Mouse (Mus musculus): Measurements from ENCODE around the gene Tjp1. TPM values are rescaled to one million over a fixed set of nuclear protein-coding genes. Genes with fewer than 3 reads are reported as not detected.

The Tjp1 gene
- polyA plus RNA-seq, 1 experiment from 2014 or later: 19.7 TPM

GRCm38 (mm10) chr7:65296675-65297589 is 230.6 kb downstream of the Tjp1 start:
- Histone ChIP-seq H3K9me3 (replicated peaks; ENCODE audit: control insufficient read depth, low read length) (no peaks in the 10 kb centered on the region), H3K4me2 (ENCODE audit: low read depth, low read length) (no peak overlapping the region), H3K27me3 (ENCODE audit: control insufficient read depth, insufficient read depth, low read length) (no peaks in the 10 kb centered on the region), H3K9ac (ENCODE audit: low read length) (no peak overlapping the region), H3K36me3 (ENCODE audit: control insufficient read depth, insufficient read depth) (peaks cover 46% of the 10 kb centered on the region), H3K4me3 (ENCODE audit: low read length) (no peak overlapping the region), H3K27ac (ENCODE audit: low read length) (no peak overlapping the region), H3K4me1 (ENCODE audit: control insufficient read depth, insufficient read depth, low read length) (no peaks in the 10 kb centered on the region)
- 90% methylated on average over 6 of the region's 6 CpGs for WGBS
- no peak for ATAC-seq (replicated peaks; ENCODE audit: extremely low read depth, insufficient read depth, low FRiP score)

- no peak overlapping the region for H3K4me3 ChIP-seq (ENCODE audit: low read length)
- H3K4me1 ChIP-seq (ENCODE audit: control insufficient read depth, insufficient read depth, low read length): no peaks in the 10 kb centered on the region
- H3K27ac ChIP-seq (ENCODE audit: low read length): no peak overlapping the region
- H3K4me2 ChIP-seq (ENCODE audit: low read depth, low read length): peak overlapping the region; percentile 38; the same call in 1 of the 2 replicates
- ATAC-seq (replicated peaks; ENCODE audit: extremely low read depth, insufficient read depth, low FRiP score): no peak
- WGBS: 58% methylated on average over 16 of the region's 16 CpGs
- H3K9ac ChIP-seq (ENCODE audit: low read length): no peak overlapping the region
- no peaks in the 10 kb centered on the region for H3K36me3 ChIP-seq (ENCODE audit: control insufficient read depth, insufficient read depth)
- H3K27me3 ChIP-seq (ENCODE audit: control insufficient read depth, insufficient read depth, low read length): no peaks in the 10 kb centered on the region
- H3K9me3 ChIP-seq (replicated peaks; ENCODE audit: control insufficient read depth, low read length): no peaks in the 10 kb centered on the region
These were observed 244.7 kb downstream of the Tjp1 start for GRCm38 (mm10) chr7:65282886-65283285.

DNA sequence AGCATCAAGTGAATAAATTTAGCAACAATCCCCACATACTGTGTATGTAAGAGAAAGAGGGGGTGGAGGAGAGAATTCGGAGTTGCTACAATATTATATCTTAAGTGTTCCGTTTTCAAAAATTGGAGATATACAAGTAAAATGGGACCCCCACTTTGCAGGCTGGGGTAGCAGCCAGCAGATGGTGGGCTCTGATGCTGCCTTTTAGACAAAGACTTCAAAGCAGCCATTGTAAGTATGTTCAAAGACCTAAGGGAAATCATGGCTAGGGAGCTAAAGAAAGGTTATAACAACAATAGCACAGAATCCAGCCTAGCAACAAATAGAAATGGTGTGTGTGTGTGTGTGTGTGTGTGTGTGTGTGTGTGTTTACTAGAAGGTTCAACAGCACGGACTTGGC is 245.6 kb downstream of the Tjp1 start:
- Histone ChIP-seq H3K36me3 (ENCODE audit: control insufficient read depth, insufficient read depth) (no peaks in the 10 kb centered on the region), H3K4me3 (ENCODE audit: low read length) (no peak overlapping the region), H3K9me3 (replicated peaks; ENCODE audit: control insufficient read depth, low read length) (no peaks in the 10 kb centered on the region), H3K27me3 (ENCODE audit: control insufficient read depth, insufficient read depth, low read length) (no peaks in the 10 kb centered on the region), H3K9ac (ENCODE audit: low read length) (no peak overlapping the region), H3K27ac (ENCODE audit: low read length) (no peak overlapping the region), H3K4me1 (ENCODE audit: control insufficient read depth, insufficient read depth, low read length) (no peaks in the 10 kb centered on the region), H3K4me2 (ENCODE audit: low read depth, low read length) (no peak overlapping the region)
- 75% methylated on average over 3 of the region's 3 CpGs for WGBS
- no peak for ATAC-seq (replicated peaks; ENCODE audit: extremely low read depth, insufficient read depth, low FRiP score)

GRCm38 (mm10) chr7:65280944-65281912 is 246.4 kb downstream of the Tjp1 start:
- Histone ChIP-seq H3K9ac (ENCODE audit: low read length) (no peak overlapping the region), H3K36me3 (ENCODE audit: control insufficient read depth, insufficient read depth) (no peaks in the 10 kb centered on the region), H3K4me2 (ENCODE audit: low read depth, low read length) (no peak overlapping the region), H3K27me3 (ENCODE audit: control insufficient read depth, insufficient read depth, low read length) (no peaks in the 10 kb centered on the region), H3K4me1 (ENCODE audit: control insufficient read depth, insufficient read depth, low read length) (no peaks in the 10 kb centered on the region), H3K9me3 (replicated peaks; ENCODE audit: control insufficient read depth, low read length) (no peaks in the 10 kb centered on the region), H3K4me3 (ENCODE audit: low read length) (no peak overlapping the region), H3K27ac (ENCODE audit: low read length) (no peak overlapping the region)
- WGBS: 76% methylated on average over 10 of the region's 10 CpGs
- ATAC-seq (replicated peaks; ENCODE audit: extremely low read depth, insufficient read depth, low FRiP score): no peak

DNA sequence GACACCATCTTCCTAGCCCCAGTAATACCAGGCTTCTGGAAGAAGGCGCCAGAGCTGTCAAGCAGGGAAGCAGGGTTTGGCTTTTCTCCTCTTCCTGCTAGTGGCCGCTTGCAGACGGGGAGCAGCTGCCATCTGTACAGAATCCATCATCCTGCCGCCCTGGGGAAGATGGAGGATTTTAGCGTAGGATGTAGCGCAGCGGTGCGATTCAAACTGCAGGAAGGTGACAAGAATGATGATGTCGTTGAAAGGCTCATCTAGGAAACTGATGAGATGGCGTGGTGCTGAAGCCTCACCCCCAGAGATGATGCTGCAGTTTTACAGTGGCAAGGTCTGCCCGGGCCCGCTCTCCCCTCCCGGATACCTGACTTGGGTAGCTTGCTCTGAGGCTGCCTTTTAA is 248.3 kb downstream of the Tjp1 start:
- Histone ChIP-seq H3K9me3 (replicated peaks; ENCODE audit: control insufficient read depth, low read length) (no peaks in the 10 kb centered on the region), H3K4me3 (ENCODE audit: low read length) (no peak overlapping the region), H3K4me1 (ENCODE audit: control insufficient read depth, insufficient read depth, low read length) (no peaks in the 10 kb centered on the region), H3K27ac (ENCODE audit: low read length) (no peak overlapping the region), H3K27me3 (ENCODE audit: control insufficient read depth, insufficient read depth, low read length) (no peaks in the 10 kb centered on the region), H3K36me3 (ENCODE audit: control insufficient read depth, insufficient read depth) (no peaks in the 10 kb centered on the region), H3K4me2 (ENCODE audit: low read depth, low read length) (no peak overlapping the region), H3K9ac (ENCODE audit: low read length) (no peak overlapping the region)
- no peak for ATAC-seq (replicated peaks; ENCODE audit: extremely low read depth, insufficient read depth, low FRiP score)
- 63% methylated on average over 13 of the region's 13 CpGs for WGBS

GRCm38 (mm10) chr7:65275761-65276160 is 251.8 kb downstream of the Tjp1 start:
- Histone ChIP-seq H3K4me3 (ENCODE audit: low read length) (no peak overlapping the region), H3K36me3 (ENCODE audit: control insufficient read depth, insufficient read depth) (no peaks in the 10 kb centered on the region), H3K9ac (ENCODE audit: low read length) (no peak overlapping the region), H3K4me1 (ENCODE audit: control insufficient read depth, insufficient read depth, low read length) (no peaks in the 10 kb centered on the region), H3K4me2 (ENCODE audit: low read depth, low read length) (no peak overlapping the region), H3K27ac (ENCODE audit: low read length) (no peak overlapping the region), H3K27me3 (ENCODE audit: control insufficient read depth, insufficient read depth, low read length) (no peaks in the 10 kb centered on the region), H3K9me3 (replicated peaks; ENCODE audit: control insufficient read depth, low read length) (no peaks in the 10 kb centered on the region)
- 73% methylated on average over 4 of the region's 4 CpGs for WGBS
- no peak for ATAC-seq (replicated peaks; ENCODE audit: extremely low read depth, insufficient read depth, low FRiP score)

DNA sequence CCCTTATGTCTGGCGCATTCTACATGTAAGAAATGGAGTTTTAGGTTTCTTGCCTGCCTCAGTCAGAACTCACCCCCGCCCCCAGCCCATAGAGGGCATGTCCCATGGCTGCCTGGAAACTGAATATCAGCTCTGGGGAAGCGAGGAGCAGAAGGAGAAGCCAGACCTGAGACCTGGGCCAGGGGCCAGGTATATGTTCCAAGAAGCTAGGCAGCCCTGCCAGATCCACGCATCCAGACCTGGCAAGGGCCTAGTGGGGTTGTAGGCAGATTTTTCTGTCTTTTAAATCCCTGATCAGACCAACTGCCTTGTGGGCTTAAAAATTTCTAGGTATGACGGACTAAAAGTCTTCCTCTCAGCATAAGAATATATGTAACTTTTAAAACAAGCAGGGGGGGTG is 253.4 kb downstream of the Tjp1 start:
- no peaks in the 10 kb centered on the region for H3K36me3 ChIP-seq (ENCODE audit: control insufficient read depth, insufficient read depth)
- H3K27me3 ChIP-seq (ENCODE audit: control insufficient read depth, insufficient read depth, low read length): no peaks in the 10 kb centered on the region
- no peak overlapping the region for H3K4me3 ChIP-seq (ENCODE audit: low read length)
- H3K4me1 ChIP-seq (ENCODE audit: control insufficient read depth, insufficient read depth, low read length): no peaks in the 10 kb centered on the region
- ATAC-seq (replicated peaks; ENCODE audit: extremely low read depth, insufficient read depth, low FRiP score): no peak
- H3K9ac ChIP-seq (ENCODE audit: low read length): no peak overlapping the region
- no peaks in the 10 kb centered on the region for H3K9me3 ChIP-seq (replicated peaks; ENCODE audit: control insufficient read depth, low read length)
- 67% methylated on average over 5 of the region's 5 CpGs for WGBS
- H3K4me2 ChIP-seq (ENCODE audit: low read depth, low read length): no peak overlapping the region
- no peak overlapping the region for H3K27ac ChIP-seq (ENCODE audit: low read length)

DNA sequence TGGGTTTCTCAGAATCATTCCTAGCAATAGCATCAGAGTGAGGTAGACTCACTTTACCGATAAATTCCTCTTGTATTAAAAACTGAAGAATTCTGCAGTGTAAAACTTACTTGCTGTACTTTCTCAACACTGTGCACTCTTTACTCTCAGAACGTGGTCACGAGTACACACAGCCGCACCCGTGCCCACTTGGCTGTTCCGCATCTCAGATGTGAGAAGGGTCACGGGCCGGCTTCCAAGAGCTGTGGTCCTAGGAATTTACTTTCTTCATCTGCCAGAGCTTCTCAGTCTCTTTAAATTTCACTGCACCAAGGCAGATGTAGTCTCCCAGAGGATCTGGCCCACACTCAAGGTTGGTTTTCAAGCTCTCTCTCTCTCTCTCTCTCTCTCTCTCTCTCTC is 277.9 kb downstream of the Tjp1 start:
- ATAC-seq (replicated peaks; ENCODE audit: extremely low read depth, insufficient read depth, low FRiP score): no peak

More for the DNA sequence above, 277.9 kb downstream of the Tjp1 start:
- no peak overlapping the region for H3K27ac ChIP-seq (ENCODE audit: low read length)
- no peak overlapping the region for H3K4me3 ChIP-seq (ENCODE audit: low read length)
- H3K9ac ChIP-seq (ENCODE audit: low read length): no peak overlapping the region
- H3K27me3 ChIP-seq (ENCODE audit: control insufficient read depth, insufficient read depth, low read length): no peaks in the 10 kb centered on the region
- no peaks in the 10 kb centered on the region for H3K36me3 ChIP-seq (ENCODE audit: control insufficient read depth, insufficient read depth)
- no peak overlapping the region for H3K4me2 ChIP-seq (ENCODE audit: low read depth, low read length)
- 0 out of 2 replicates have a peak, but pooled peaks cover 2% of the 10 kb centered on the region for H3K4me1 ChIP-seq (ENCODE audit: control insufficient read depth, insufficient read depth, low read length)
- H3K9me3 ChIP-seq (replicated peaks; ENCODE audit: control insufficient read depth, low read length): peaks cover under 1% of the 10 kb centered on the region; the same call in 1 of the 2 replicates
- WGBS: 76% methylated on average over 8 of the region's 8 CpGs
